Mouse (Mus musculus) neural tube, embryonic 10.5 days (tissue): ENCODE measurements around the gene B3galnt1.
"Not testable (repeated sequence)": the region's sequence is repeated elsewhere in the genome, so short reads cannot be mapped to it uniquely, and the experiment has no call there.

Experiments
- DNase-seq: peaks from one replicate; pipeline ENCODE4 v3.0.0-alpha.2; 2017; ENCODE audit warnings: low spot score; ENCODE audit errors: extremely low spot score

B3galnt1 gene

DNA sequence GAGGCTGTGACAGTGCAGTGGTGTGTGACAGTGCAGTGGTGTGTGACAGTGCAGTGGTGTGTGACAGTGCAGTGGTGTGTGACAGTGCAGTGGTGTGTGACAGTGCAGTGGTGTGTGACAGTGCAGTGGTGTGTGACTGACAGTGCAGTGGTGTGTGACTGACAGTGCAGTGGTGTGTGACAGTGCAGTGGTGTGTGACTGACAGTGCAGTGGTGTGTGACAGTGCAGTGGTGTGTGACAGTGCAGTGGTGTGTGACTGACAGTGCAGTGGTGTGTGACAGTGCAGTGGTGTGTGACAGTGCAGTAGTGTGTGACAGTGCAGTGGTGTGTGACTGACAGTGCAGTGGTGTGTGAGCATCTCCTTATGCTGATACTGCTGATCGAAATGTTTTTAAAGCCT, 33.2 kb downstream of the B3galnt1 start:
- not testable (repeated sequence) for DNase-seq

DNA sequence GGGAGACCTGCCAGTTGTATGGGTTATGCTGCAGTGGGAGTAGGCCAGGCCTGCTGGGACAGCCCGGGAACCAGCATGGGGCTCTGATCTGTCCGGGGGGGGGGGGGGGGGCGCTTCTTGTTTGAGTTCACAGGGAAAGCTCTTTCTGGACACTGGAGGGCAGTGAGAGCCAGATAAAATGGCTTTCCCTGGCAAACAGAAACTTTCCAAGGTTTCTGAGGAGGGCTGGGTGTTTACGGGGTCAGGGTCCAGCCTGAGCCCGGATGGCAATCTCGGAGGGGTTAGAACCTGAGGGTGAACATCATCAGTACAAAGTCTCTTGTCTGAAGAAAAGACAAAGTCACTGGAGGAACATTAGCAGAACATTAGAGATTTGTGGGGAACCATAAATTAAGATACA, 35.4 kb downstream of the B3galnt1 start:
- no peak for DNase-seq

DNA sequence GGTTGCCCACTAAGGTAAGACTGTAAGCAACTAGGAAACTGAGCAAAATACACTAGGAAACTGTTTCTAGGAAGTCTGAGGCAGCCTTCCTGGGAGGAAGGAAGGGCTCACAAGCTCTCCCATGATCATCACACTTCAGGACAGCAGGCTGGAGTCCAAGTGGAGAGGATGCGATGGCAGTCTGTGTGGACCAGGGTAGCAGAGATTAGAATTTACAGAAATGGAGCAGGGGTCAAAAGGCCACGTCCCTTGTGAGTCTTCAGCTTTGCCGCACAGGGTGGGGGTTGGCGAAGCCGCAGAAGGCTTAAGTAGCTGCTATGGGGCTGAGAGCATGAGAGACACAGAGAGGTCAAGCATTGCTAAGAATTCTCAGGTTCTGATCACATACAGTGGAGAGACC, 37.1 kb downstream of the B3galnt1 start:
- DNase-seq: no peak

DNA sequence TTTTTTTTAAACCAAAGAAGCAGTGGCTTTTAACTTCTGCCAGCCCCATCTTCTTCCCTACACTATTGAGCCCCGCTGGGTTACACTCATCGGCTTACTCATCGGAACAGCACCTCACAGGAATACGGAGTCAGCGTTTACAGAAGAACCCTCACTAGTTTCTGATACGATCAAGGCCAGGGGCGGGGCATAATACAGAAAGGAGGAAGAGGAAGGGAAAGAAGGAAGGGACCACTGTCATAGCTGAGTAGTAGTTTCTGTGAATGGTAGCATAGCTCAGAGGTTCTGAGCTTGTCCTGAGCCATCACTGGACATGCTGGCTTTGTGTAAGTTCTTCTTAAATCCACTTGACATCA, 38.8 kb downstream of the B3galnt1 start:
- DNase-seq: no peak

DNA sequence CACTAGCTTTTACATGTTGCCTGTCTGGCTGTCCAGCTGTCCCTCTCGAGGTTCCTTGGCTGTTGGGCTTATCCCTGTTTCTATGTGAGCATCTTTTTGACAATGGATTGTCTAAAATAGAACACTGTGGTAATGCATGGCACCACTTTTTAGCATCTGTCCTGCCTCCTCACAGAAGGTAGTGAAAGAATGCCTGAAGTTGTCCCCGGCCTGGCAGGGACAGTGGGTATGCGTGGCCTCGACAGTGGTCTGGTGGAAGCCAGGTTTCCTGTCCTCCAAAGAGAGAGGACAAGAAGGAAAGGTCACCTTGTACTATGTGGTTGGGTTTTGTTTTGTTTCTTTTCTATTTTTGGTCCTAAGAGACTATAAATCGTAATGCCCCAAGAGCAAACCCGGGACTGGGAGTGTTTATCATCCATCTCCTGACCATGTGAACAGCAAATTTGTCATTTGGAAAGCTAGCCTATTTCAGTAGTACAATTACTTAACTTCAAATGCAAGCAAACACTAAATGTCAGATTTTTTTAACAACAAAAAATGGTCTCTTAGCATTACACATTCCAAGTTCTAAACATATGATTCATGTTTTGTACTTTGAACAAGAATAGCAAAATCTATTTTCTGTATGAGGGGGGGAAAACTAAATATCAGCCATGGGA, 39.3 kb downstream of the B3galnt1 start:
- no peak for DNase-seq

DNA sequence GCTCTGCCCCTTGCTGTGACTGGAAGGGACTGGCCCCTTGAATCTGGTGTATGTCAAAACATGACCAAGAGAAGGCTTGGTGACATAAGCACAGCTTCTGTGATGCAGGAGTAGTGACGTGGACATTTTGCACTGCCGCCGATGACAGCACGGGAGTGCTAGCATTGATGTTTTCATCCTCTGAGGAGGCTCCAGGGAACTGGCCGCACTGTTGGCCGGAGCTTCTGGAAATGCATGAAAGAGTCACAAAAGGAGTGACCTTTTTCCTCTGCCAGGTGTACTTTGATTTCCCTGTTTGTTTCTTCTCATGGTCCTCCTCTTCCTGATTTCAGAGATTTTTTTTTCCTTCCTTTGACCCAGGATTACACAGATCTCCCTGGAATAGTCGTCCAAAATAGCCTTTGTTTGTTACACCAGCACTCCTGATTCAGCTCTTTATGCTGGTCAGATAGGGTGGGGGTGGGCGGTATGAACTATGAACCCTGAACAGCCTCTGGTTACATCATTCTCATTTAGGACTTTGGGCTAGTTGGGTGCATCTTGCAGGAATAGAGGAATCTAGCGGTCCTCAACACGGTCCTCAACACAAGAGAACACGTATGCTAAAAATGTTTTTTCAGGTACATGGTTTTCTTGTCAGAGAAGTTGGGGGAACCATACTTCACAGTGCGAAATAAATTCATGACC, 42.5 kb downstream of the B3galnt1 start:
- no peak for DNase-seq

DNA sequence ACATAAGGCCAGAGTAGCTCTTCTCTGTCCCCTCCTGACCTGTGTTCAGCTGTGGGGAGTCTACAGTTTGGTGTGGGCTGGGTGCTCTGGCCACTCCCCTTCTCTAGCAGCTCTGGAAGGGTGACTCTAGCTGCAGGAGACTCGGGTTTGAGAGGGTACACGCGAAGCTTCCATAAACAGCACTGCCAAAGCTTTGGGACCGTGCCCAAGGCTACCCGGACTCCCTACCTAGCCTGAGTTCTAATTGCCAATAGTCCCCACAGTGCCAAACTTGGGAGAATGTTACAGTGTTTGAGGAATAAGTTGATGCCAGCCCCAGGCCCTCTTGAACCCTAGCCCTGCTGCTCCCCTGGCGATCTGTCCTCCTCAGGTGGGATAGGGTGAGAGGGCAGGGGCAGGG, 43.2 kb downstream of the B3galnt1 start:
- DNase-seq: no peak

DNA sequence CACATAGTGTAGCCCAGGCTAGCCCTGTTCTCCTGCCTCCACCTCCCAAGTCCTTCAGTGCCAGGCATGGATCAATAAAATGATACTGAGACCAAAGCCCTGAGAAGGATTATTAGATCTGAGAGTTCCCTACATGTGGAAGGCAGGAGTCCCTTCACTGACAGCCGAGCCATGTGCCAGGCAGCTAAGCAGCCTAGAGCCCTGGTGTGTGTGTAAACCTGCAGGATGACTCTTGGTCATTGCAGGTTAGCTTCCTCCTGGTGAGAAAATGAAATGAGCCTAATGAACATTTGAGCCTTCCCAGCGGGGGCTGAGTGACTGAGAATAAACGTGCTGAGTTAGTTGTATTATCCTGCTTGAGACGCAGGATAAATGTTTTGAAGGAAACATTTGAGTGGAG, 49.2 kb downstream of the B3galnt1 start:
- DNase-seq: no peak

DNA sequence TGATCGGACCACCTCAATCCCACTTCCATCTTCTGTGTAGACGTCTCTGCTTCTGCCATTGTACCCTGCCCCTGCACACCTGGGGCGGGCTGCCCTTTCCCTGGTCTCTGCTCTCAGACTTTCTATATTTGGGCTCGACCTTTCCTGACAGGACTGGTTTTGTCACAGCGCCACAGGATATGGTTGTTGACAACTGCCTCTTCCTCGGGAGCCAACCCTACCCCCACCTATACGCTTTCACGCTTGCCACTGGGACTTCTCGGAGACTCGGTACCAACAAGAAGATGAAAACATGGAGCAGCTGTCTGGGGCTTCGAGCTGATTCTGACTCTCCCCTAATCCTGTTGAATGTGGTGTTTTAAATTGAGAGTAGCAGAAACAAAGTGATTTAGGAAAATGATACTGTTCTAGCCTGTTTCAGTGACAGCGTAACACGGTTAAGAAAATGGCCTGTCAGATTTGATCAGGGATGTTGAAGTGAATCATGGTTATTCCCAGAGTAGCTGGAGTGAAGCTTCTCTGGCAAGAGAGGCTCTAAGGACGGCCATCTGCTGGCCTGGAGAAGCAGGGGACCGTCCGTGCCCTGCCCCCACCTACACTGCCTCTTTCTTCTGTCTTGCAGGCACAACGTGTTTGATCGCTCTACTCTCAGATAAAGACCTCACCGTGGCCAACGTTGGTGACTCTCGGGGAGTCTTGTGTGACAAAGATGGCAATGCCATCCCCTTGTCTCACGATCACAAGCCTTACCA, 49.9 kb downstream of the B3galnt1 start:
- DNase-seq: no peak

DNA sequence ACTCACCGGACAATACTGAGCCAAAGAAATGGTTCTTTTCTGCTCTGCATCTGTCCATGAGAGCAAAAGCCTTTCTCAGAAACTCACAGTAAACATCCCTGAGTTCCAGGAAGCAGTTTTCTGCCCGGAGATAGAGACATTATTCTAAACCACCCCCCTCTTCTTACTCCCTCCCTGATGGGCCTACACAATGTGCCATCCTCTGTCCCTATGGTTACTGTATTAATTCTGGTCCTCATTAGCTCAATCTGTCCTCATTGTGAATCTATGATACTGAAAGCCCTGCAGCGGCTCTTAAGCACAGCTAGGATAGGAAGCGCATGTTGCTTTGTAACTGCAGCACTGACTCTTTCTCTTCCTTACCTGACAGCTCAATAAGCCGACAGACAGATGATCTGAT, 53.7 kb downstream of the B3galnt1 start:
- no peak for DNase-seq

DNA sequence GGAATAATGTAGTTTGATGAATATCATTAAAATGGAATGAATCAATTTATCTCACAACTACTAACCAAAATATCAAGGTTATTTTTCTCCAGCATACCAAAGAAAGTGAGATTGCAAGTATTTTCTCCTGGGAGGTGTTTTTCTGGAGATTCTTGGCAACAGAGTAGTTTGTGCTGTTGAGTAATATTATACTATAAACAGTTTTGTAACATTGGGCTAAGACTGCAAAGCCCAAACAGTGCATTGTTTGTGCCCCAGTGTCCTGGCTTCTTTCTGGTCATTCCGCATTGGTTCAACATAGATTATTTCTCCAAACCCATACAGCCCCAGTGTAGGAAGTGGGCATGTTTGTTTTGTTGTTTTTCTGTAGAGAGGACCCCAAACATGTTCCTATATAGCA, 55.0 kb downstream of the B3galnt1 start:
- DNase-seq: no peak

DNA sequence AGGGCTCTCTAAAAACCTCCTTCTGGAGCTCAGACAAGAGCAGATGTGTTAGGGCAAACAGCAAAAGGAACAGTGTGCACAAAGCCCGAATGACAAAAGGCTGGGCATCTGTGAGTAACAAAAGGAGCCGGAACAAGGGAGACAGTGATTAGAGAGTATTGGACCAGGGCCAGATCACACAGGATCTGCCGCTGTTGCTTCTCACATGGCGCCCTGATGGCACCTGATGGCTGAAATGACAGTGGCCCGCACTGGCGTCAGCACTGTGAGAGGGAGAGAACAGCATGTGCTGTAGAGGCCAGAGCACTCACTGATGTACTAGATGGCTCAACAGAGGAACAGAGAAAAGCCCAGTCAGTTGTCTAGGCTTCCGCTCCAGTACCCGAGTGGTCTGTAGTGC, 55.8 kb downstream of the B3galnt1 start:
- DNase-seq: no peak

DNA sequence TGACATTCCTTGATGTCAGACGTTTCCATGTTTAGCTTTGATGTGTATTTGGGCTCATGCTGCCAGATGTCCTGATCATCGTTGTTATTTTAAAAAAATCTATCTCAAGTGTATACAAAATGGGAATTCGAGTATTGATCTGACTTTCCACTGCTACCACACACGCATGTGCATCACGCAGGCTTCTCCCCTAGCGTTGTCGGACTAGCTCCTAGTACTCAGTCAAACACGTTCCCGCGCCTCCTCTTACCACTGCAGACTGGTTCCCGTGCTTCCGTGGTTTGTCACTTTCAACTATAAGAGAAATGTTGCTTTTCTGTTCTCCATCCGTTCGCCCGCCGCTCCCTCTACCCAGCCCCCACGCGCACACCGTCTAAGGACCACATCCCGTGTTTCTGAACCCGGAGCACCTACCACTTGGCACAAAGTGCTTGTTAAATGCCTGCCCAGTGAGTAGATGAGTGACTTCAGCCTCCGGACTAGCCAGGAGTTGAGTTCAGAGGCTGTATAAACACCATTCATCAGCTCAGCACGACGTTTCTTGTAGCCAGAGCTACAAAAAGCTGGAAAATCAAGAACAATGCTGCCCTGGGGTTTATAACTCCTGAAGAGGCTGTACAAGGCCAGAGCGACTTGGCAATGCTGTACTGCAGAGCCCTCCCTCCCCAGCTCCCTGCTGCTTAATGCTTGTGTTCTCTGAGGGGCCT, 62.7 kb downstream of the B3galnt1 start:
- peak; percentile 41 for DNase-seq

DNA sequence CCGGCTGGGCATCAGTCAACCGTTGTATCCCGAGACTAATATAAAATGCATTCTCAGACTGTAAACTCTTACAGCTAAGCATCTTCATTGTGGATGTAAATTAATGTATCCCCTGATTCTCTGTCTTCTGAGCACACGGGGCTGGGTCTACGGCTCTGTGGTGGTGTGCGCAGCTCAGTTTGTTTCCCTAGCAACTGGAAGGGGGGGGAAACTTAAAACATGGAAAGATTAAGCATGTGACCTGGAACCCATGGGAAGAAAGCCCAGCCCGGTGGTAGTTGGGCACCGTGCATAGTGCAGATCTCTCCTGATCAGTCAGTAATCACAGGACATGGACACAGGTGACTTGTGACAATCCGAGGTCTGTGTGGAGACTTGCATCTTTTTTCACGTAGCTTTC, 63.3 kb downstream of the B3galnt1 start:
- DNase-seq: no peak

DNA sequence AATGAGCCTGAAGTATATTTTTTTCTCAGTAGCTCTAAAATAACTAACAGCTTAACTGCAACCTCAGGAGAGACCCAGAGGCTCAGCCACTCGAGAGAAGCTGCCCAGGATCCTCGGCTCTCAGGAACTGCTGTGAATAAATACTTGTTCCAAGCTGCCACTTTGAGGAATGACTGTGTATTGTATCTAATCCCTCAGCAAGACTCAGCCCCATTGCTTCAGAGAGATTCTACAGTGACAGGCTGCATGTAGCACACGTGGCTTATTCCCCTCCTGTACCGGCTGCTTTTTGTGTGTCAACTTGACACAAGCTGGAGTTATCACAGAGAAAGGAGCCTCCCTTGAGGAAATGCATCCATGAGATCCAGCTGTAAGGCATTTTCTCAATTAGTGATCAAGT, 66.1 kb downstream of the B3galnt1 start:
- DNase-seq: no peak

DNA sequence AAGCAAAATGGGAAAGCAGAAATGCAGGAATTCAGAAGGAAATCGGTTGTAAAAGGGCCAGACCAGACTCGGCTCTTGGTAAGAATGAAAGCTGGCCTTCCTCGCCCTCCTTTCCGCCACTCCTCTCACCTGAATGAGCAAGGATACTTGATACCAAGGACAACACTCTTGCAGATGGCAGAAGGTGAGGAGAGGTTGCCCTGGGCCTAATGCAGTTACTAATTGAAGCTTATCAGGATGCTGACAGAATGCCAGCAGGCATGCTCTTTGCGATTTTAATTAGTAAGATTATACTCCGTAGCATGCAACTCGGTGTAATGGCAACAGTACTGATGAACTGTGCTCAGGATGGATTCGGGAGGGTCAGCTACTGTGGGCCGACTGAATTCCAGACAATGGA, 67.2 kb downstream of the B3galnt1 start:
- DNase-seq: no peak

DNA sequence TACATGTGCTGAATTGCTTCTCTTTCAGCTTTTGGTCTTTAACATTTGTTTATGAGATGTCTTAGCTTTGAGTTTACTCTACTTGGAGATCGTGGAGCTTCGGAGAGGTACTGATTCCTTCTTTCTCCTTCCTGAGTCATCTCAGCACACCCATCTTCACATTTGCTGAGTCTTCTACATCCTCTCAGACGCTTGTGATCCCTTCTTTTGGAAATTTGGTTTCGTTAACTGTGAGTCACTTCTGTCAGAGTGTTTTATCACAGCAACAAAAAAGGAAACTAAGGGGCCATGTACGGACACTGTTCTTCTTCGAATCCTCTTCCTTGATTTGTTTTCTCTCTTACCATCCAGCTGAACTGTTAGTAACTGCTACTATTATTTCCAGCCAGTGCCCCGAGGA, 69.2 kb downstream of the B3galnt1 start:
- DNase-seq: no peak

DNA sequence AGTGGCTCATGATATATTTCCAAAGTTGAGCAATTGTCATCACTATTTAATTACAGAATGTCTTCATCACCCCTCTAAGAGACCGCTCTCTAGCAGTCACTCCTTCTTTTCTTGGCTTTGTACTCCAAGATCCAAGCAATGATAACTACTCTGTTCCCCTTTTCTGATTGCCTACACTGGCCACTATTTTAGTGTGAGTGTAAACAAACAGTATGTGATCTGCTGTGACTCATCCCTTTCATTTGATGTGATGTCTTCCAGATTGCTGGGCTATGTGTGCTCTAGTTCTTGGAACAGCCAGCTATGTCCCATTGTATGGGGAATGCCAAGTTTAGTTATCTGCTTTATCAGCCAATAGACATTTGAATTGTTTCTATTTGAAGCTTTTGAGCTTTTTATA, 71.4 kb downstream of the B3galnt1 start:
- no peak for DNase-seq

DNA sequence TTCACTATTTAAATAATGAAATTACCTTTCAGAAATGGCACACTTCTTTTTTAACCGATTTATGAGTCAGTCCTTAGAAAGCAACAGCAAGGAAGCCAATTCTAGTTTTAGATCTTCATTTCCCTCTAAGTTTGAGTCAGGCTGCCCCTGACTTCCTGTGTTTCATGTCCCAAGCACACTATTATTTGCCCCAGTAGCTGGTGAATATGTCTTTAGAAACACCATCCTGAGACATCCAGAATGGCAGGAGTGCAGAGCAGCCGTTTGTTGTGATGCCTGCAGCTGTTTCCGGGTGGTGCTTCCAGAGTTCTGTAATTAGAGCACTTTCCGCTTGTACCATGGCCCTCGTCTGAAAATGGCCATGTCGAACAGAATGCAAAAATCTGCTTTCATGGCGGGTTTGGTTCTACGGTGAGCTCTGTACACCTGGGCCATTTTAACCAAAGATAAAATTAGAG, 73.7 kb downstream of the B3galnt1 start:
- DNase-seq: no peak

DNA sequence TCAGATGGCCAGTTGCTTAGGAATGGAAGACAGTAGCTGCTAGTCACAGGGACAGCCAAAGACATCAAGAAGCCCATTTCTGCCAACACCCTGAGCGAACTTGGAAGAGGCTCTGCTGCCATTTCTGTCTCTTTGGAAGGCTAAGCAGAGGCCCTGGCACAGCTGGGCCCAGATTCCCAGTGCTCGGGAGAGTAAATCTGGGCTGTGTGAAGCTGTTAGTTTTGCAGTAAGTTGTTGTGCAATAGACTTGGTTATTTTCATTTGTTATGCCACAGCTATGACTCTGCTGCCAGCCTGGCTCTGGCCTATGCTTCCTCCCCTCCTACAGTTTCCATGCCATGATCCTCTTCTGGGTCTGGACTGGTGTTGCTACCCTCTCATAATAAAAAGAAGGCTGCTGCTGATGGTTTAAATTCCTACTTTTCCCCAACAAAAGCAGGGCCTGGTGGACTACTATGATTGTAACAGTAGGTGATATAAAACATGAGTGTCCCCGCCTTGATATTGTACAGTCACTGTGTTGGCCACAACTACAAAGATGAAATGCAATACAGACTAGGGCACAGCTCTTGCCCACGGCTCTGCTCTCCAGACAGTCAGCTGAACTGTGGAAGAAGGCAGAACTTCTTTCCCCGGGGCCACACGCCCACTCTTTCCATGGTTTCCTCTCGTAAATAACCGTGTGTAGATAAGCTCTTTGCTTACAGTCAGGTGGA, 74.2 kb downstream of the B3galnt1 start:
- DNase-seq: no peak
